Mouse (Mus musculus) limb, embryonic 13.5 days (tissue): ENCODE measurements around the gene Fhl3. TPM values are rescaled to one million over a fixed set of nuclear protein-coding genes. Genes with fewer than 3 reads are reported as not detected.

Experiments used
- ATAC-seq: fragments of 200-750 bp; cut with Nextera tagmentation; 2 replicates; pipeline ENCODE4 v1.8.0; 2017; ENCODE audit warnings: low read depth, moderate number of reproducible peaks, moderate TSS enrichment; ENCODE audit not compliant: low FRiP score
- H3K27ac ChIP-seq: fragments of 300-500 bp; sonication (generic); 2 replicates; pipeline ENCODE4 v1.5.1; 2015; ENCODE audit warnings: inconsistent platforms, mild to moderate bottlenecking, moderate library complexity
- H3K27me3 ChIP-seq: fragments of 300-500 bp; sonication (generic); 2 replicates; pipeline ENCODE4 v1.6.1; 2015; ENCODE audit warnings: mild to moderate bottlenecking, inconsistent platforms
- H3K36me3 ChIP-seq: fragments of 300-500 bp; sonication (generic); 2 replicates; pipeline ENCODE4 v1.6.1; 2015; ENCODE audit warnings: inconsistent platforms, mild to moderate bottlenecking, moderate library complexity
- H3K4me1 ChIP-seq: fragments of 300-500 bp; sonication (generic); 2 replicates; pipeline ENCODE4 v1.6.1; 2015; ENCODE audit warnings: inconsistent platforms
- H3K4me2 ChIP-seq: fragments of 300-500 bp; sonication (generic); replicated peaks from 2 replicates; pipeline ENCODE4 v1.6.1; 2015; ENCODE audit warnings: inconsistent platforms, mild to moderate bottlenecking, moderate library complexity
- H3K4me3 ChIP-seq: fragments of 300-500 bp; sonication (generic); 2 replicates; pipeline ENCODE4 v1.5.1; 2015; ENCODE audit warnings: moderate library complexity, mild to moderate bottlenecking, inconsistent platforms
- H3K9ac ChIP-seq: fragments of 300-500 bp; sonication (generic); 2 replicates; pipeline ENCODE4 v1.6.1; 2015; ENCODE audit warnings: mild to moderate bottlenecking, inconsistent platforms
- H3K9me3 ChIP-seq: fragments of 300-500 bp; sonication (generic); 2 replicates; pipeline ENCODE4 v1.6.1; 2016; ENCODE audit warnings: inconsistent platforms
- WGBS: fragments of 180-500 bp; shearing (Covaris S2); methylation state at CpG from one replicate; pipeline ENCODE4 v1.1.7; 2015; 5-methylcytosine and 5-hydroxymethylcytosine counted together
- microRNA counts: library from miRNA; unstranded; fragments of <30 nt; microRNA quantifications from one replicate; lab custom pipeline; 2016
- microRNA-seq: library from miRNA; unstranded; fragments of <30 nt; microRNA quantifications from one replicate; pipeline ENCODE4, GENCODE M21; 2016
- polyA plus RNA-seq: library from polyadenylated mRNA; unstranded; fragments of >200 nt; fragmentation: Nextera tagmentation; extraction: Ambion mirVana; gene quantifications from 2 replicates; pipeline ENCODE4 v1.2.1, GENCODE M21; 2015

The Fhl3 gene
- polyA plus RNA-seq, 1 experiment from 2014 or later: 19.9 TPM

- WGBS: under 1% methylated on average over 75 of the region's 75 CpGs
- Histone ChIP-seq H3K9me3 (no peaks in the 10 kb centered on the region), H3K4me3 (peak overlapping the region; percentile 76), H3K27me3 (no peaks in the 10 kb centered on the region), H3K4me1 (peaks cover 14% of the 10 kb centered on the region), H3K27ac (no peak overlapping the region), H3K4me2 (peak overlapping the region; percentile 98), H3K9ac (peak overlapping the region; percentile 77), H3K36me3 (peaks cover 11% of the 10 kb centered on the region; the same call in 1 of the 2 replicates)
- peak; percentile 100 for ATAC-seq
Measured at GRCm38 (mm10) chr4:124751300-124752250, 51.1 kb downstream of the Fhl3 start.

GRCm38 (mm10) chr4:124752281-124753199, 52.0 kb downstream of the Fhl3 start:
- Histone ChIP-seq H3K4me3 (peak overlapping the region; percentile 76), H3K4me1 (peaks cover 14% of the 10 kb centered on the region), H3K36me3 (peaks cover 6% of the 10 kb centered on the region; the same call in 1 of the 2 replicates), H3K9me3 (no peaks in the 10 kb centered on the region), H3K27me3 (no peaks in the 10 kb centered on the region), H3K4me2 (peak overlapping the region; percentile 98), H3K27ac (no peak overlapping the region), H3K9ac (peak overlapping the region; percentile 77)
- WGBS: 20% methylated on average over 15 of the region's 15 CpGs
- ATAC-seq: no peak

- Histone ChIP-seq H3K4me3 (no peak overlapping the region), H3K4me1 (peaks cover 20% of the 10 kb centered on the region), H3K4me2 (no peak overlapping the region), H3K9me3 (no peaks in the 10 kb centered on the region), H3K36me3 (peaks cover 4% of the 10 kb centered on the region; the same call in 1 of the 2 replicates), H3K27ac (no peak overlapping the region), H3K9ac (no peak overlapping the region), H3K27me3 (no peaks in the 10 kb centered on the region)
- whole genome bisulfite sequencing: 82% methylated on average over 7 of the region's 7 CpGs
- no peak for ATAC-seq
Measured at GRCm38 (mm10) chr4:124755526-124755925, 55.0 kb downstream of the Fhl3 start.

MicroRNA genes within 50 kb of the gene (microRNA counts, 519-probe panel; counts per million panel counts)
- microRNA mmu-miR-697 (lab: Ali Mortazavi, UCI) (not detected), microRNA mmu-miR-698 (lab: Ali Mortazavi, UCI) (not detected)

Small RNA genes lying within 50 kb of the gene (microRNA-seq; reads per million reads assigned to microRNA genes)
- not detected for gene Gm24721
- not detected for gene Mir697
- gene Mir698: not detected

Other genes starting within 250 kb of the Fhl3 start
- gene 3100002H09Rik, start 89.9 kb upstream of the Fhl3 start, polyA plus RNA-seq: 0.23 TPM in 2 replicates
- 0.75 and 0.99 TPM in 2 replicates for gene Pou3f1, start 43.9 kb upstream of the Fhl3 start, polyA plus RNA-seq
- gene Utp11, start 7.1 kb upstream of the Fhl3 start, polyA plus RNA-seq: 84.4 and 87.9 TPM in 2 replicates
- 180 and 188 TPM in 2 replicates for gene Sf3a3, start 14.1 kb downstream of the Fhl3 start, polyA plus RNA-seq
- gene Inpp5b, start 41.1 kb downstream of the Fhl3 start, polyA plus RNA-seq: 24.6 and 25.2 TPM in 2 replicates
- 12.1 and 14.0 TPM in 2 replicates for gene Mtf1, start 101.4 kb downstream of the Fhl3 start, polyA plus RNA-seq
- 32.1 and 37.1 TPM in 2 replicates for gene Yrdc, start 150.0 kb downstream of the Fhl3 start, polyA plus RNA-seq
- 55.0 and 56.9 TPM in 2 replicates for gene 1110065P20Rik, start 150.5 kb downstream of the Fhl3 start, polyA plus RNA-seq
- 0.67 and 0.70 TPM in 2 replicates for gene Maneal, start 161.5 kb downstream of the Fhl3 start, polyA plus RNA-seq
- gene Epha10, start 180.2 kb downstream of the Fhl3 start, polyA plus RNA-seq: 0.08 and 0.17 TPM in 2 replicates
- 16.5 and 19.8 TPM in 2 replicates for gene 9930104L06Rik, start 236.3 kb downstream of the Fhl3 start, polyA plus RNA-seq
- gene Cdca8, start 238.6 kb downstream of the Fhl3 start, polyA plus RNA-seq: 128 and 130 TPM in 2 replicates